Mouse (Mus musculus) natural killer cell, adult 2 months (primary cell): ENCODE measurements around the gene Atp13a5.

Experiments used
- DNase-seq, 2 experiments: peaks; one replicate each; pipeline ENCODE4 v3.0.0; 2022; ENCODE audit warnings: low spot score in 2 of 2

Gene Atp13a5

GRCm38 (mm10) chr16:29378458-29378857 lies at the start of gene Atp13a5:
Atp13a5 (minus strand) TSS chr16:29378732.
- DNase-seq = no peak

- DNase-seq = no peak
Measured at GRCm38 (mm10) chr16:29414822-29415221, 36.3 kb upstream of the Atp13a5 start.

- no peak for DNase-seq
Measured at GRCm38 (mm10) chr16:29407319-29407718, 28.8 kb upstream of the Atp13a5 start.

- DNase-seq = no peak
Measured at GRCm38 (mm10) chr16:29399079-29399478, 20.5 kb upstream of the Atp13a5 start.

DNA sequence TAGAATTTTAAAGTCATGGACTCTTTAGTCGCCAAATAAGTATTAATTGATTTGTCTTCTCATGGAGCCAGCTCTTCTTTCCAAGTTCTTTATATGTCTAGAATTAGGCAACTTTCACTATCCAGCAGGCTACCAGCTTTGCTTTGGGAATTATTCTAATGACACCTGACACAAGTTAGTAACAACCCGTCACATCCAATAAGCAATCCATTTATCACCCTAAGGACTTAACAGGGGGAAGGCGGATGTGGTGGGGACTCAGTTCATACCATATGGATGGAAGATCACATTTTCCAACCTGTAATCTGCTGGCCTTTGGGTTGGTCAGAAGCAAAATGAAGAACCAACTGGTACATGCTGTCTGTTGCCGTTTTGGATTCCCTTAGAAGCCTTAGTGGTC lies 6.2 kb upstream of the Atp13a5 start:
- DNase-seq = no peak

- DNase-seq = no peak
Measured at GRCm38 (mm10) chr16:29374636-29375035, 3.9 kb downstream of the Atp13a5 start.

DNA sequence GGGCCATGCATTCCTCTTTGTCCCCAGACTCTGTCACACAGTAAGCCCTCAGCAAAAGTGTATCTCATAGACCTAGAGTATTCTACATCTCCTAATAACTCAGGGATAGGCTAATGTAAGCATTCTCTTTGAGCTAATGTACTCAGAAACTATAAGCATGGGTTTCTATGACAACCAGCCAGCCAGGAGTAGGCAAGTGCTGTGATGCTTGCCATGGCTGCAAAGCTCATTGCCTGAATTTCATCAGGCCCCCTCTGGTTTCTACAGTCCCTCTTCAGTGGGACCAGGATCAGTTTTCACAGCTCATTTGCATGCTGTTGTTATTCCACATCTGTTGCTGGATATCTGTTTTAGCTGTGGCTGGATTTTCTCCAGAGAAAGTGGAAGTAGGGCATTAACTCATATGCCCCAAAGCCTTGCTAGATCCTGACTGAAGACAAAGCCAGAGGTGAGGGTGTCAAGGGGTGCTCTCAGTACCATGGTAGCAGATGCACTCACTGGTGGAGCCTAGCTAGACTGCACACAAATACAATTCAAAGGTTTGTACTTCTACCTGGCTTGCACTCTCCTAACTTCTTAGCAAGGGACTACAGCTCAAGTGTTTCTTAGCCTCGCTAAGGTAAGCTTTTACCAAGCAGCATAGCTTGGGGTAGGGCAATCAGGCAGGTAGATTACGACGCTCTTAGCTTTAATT lies 47.0 kb downstream of the Atp13a5 start:
- DNase-seq = no peak

- no peak for DNase-seq
Measured at GRCm38 (mm10) chr16:29330948-29331347, 47.6 kb downstream of the Atp13a5 start.

DNA sequence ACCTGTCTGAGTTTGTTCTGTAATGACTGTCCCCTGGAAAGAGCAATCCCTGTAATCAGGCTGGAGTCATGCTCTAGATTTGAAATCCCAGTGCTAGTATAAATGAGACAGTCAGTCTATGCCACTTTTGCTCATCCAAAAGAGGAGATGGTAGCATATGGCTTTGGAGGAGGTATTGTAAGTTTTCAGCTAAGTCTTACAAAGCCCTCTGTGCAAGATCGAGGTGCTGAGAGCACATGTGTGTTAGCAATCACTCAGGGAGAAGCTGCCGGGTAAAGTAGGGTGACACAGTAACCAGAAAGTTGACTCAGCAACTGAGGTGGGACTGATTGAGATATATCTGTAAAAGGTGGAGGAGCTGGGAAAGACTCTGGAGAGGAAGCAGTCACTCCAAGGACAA lies 49.3 kb downstream of the Atp13a5 start:
- DNase-seq = no peak

DNA sequence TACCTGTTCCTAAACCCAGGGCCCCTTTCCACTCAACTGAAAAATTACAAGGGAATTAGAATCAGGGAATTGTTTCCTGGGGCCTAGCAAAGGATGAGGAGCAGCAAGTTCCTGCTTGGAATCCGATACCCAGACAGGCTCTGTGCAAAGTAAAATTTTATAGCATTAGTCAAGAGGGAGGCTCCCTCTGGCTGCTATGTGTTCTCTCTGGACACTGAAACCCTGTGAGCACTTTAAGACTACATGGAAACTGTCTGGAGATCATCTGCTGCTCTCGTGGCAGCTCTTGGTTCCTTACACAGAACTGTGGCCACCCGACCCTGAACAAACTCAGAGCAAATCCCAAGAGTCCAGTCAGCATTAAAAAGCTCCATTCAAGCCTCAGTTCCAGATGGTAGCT lies 50.6 kb downstream of the Atp13a5 start:
- no peak for DNase-seq

DNA sequence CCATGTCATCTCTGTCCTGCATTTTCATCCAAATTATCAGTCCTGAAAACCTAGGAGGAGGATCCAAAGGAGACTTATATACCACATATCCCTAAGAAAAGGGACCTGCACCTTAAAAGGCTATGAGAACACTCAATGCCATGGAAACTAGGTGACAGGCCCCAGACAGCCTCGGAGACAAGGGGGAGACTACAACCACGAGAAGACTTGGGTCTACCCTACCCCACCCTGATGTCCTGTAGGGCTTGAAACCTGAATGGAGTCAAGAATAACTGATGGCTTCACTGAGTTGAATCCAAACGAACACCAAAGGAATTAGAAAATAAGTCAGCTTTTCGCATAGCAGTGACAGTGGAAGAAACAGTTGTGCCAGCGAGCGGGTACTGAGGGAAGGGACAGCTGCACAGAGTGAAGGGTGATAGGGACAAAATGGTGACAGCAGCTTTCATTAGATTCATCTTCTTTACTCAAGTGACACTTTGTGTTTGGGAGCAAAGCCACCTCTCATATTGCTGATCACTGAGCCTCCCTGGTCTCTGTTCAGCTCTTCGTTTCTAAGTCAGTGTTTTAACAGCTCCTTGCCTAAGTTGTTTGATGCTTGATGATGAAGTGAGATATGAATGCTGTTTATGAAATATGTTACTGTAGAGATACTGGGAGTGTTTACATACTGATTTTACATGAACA lies 53.2 kb downstream of the Atp13a5 start:
- no peak for DNase-seq

DNA sequence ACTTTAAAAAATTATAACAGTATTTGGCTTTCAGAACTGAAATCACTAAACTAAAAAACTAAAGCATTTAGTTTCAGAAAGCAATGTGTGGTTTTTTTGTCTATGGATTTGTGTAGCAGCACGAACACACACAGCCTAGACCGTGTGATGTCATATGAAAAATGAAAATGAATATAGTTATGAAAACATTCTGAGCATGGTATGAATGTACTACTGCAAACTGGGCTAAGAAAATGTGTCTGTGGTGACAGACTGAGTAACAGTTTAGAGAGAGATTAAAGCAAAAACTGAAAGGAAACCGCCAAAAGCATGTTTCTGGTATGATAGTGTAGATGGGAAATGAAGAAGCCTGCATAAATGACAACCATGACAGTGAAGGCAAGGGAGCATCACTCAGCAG lies 57.8 kb downstream of the Atp13a5 start:
- DNase-seq = no peak

GRCm38 (mm10) chr16:29315391-29315790 lies 63.1 kb downstream of the Atp13a5 start:
- DNase-seq = no peak

DNA sequence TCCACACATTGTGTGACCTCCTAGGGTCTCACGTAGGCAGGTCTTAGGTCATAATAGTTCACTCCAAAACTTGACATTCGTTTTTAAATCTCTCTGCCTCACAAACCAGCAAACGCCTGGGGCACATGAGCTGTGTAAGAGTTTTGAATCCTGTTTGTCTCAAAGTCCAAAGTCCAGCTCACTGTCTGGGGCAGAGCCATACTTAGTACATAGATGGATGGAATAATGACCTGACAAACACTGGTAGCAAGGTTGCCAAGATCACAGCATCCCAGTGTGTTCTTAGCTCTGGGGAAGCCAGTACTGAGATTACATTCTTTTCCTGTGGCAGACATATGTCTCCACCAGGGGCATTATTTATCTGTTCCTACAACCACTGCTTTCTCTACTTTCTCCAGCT lies 63.5 kb downstream of the Atp13a5 start:
- no peak for DNase-seq

- DNase-seq = no peak
Measured at GRCm38 (mm10) chr16:29297555-29298021, 80.9 kb downstream of the Atp13a5 start.

DNA sequence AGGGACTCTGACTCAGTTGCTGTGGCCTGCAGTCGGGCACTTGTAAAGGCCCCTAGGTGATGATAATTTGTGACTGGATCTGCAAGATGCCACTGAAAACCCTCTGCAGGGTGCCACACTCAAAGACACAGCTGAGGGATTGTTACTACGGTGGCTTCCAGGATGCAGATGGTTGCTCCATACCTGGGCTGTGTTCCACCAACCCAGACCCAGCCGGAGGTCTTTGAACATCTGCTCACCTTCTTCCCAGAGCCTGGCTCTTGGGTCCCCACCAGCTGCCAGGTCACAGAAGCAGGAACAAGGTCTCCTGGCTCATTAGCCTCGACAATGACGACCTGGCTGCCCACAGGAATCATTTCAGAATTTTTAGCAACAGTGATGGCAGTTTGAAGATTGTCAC lies 97.8 kb downstream of the Atp13a5 start:
- DNase-seq = no peak

DNA sequence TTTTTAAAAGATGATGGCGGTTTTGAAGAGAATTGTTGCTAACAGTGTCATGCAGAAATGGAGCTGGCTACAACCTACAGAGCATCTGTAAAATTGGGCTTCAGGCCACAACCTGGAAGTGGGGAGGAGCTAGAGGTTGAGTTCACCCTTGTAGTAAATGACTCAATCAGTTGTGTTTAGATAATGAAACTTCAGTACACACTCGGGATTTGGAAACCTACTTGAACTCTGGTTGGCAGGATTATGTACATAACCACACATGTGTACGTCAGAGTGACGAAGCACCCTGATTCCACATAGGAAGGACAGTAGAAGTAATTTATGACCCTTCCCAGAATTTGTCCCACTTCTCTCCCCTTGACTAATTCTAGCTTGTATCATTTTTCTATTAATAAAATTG lies 124.2 kb downstream of the Atp13a5 start:
- DNase-seq = no peak

DNA sequence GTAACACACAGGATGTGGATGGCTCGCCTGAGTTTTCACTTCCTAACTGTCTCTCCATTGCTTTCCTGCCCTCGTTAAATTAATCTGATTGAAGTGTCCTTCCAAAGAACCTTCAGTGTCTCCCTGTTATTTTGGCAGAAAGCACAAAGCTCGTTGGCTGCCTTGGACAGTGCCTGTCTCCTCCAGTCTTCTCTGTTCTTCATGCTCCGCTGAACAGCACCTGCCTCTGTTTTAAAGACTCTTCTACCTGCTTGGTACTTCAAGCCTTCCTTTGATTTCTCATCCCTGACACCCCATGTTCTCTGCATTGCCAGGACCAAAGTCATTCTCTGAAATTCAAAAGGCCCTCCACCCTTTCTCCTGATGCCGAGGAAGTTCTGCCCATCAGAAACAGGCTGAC lies 142.6 kb downstream of the Atp13a5 start:
- DNase-seq = no peak

GRCm38 (mm10) chr16:29216395-29217295 lies 161.9 kb downstream of the Atp13a5 start:
- DNase-seq = no peak

DNA sequence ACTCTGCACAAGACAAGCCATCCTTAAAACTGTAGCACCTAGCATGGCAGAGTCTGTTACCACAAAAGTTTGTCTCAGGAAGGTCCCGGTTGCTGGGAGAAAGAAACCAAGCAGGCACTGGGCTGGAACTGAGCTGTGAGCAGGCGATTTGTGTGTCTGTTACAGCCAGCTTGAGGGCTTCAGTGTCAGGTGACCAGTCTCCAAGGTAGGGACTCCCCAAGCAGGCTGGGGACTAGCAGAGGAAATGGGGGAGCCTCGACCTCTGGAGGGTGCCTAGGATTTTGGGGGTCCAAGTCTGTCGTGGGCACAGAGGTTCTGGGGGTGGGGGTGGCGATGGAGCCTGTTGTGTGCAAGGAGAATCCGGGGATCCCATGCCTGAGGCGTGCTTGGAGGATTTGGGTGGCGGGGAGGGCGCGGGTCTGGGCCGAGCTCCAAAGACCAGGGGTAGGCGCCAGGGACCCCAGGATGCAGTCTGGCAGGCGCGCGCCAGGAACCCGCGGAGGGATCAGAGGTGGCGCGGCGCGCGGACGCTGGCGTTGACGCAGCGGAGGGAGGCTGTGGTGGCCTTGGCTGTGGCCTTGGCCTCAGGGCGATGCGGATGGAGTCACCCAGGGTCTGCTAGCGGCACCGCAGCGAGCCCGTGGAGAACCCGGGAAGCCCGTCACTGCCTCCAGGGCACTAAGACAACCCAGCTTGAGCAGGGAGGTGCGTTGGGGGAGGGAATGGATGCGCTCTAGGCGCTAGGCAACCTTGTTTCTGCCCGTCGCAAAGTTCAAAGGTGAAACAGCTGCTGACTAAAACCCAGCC lies 168.7 kb downstream of the Atp13a5 start, which contains the start of gene Hrasls:
Gene Hrasls, plus strand, starts transcription at position 91 of the 807 bp plus-strand sequence.
- no peak for DNase-seq

- DNase-seq = no peak
Measured at GRCm38 (mm10) chr16:29208841-29209240, 169.7 kb downstream of the Atp13a5 start.
